Mouse (Mus musculus): ENCODE results near the gene Syngr4.
"Not testable (repeated sequence)": the region's sequence is repeated elsewhere in the genome, so short reads cannot be mapped to it uniquely, and the experiment has no call there.

The Syngr4 gene

GRCm38 (mm10) chr7:45896517-45897257 is at the start of gene Syngr4, which contains the start of gene Tmem143:
Gene Syngr4, minus strand, starts transcription at chr7:45896714.
Gene Tmem143, plus strand, starts transcription at chr7:45896941.
- peak; percentile 97 to 98 for DNase-seq

DNA sequence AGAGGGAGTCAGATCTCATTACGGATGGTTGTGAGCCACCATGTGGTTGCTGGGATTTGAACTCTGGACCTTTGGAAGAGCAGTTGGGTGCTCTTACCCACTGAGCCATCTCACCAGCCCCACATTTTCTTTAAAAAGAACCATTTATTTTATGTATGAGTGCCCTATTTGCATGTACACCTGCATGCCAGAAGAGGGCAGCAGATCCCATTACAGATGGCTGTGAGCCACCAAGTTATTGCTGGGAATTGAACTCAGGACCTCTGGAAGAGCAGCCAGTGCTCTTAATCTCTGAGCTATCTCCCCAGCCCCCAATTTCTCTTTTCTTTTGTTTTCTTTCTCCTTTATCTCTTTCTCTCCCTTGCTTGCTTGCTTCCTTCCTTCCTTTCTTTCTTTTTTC is 46.8 kb upstream of the Syngr4 start:
- not testable (repeated sequence) for DNase-seq

DNA sequence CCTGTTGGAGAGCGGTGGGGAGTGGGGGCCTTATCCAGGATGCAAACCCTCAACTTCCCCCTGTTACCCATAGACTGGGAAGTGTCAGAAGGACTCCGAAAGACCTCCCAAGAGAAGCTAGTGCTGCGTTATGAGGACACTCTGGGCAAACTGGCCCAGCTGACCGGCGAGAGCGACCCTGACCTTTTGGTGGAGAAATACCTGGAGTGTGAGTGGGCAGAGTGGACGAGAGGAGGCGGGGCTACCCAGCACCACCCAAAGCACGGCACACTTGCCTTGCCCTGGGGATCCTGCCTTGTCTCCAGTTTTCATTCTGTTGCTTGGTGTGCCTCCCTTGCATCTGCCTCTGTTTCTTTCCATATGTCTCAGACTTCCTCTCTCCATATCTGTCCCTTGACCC is 45.5 kb upstream of the Syngr4 start:
- DNase-seq, result no peak

DNA sequence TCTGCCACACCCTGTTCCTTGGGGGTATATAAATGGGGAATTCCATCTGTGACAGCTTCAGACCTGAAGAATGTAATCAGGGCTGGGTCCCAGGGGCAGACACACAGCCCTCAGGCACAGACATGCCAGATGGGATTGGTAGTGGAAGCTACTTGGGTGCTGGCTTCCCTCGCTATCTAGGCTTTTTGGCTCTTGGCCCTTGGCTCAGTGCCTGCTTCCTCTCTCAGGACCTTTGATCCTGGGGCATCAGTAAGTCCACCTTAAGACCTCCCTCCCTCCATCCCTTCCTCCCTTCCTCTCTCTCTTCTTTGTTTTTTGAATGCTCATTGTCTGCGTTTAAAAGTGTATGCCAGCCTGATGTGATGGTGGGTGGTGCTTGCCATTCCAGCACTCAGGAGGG is 43.3 kb upstream of the Syngr4 start:
- no peak for DNase-seq

- peak; percentile 49 to 60 for DNase-seq
These were observed 38.6 kb upstream of the Syngr4 start for GRCm38 (mm10) chr7:45935114-45935513.

GRCm38 (mm10) chr7:45933766-45934165 is 37.3 kb upstream of the Syngr4 start:
- not testable (repeated sequence) for DNase-seq

GRCm38 (mm10) chr7:45929688-45930087 is 33.2 kb upstream of the Syngr4 start:
- DNase-seq, result no peak

DNA sequence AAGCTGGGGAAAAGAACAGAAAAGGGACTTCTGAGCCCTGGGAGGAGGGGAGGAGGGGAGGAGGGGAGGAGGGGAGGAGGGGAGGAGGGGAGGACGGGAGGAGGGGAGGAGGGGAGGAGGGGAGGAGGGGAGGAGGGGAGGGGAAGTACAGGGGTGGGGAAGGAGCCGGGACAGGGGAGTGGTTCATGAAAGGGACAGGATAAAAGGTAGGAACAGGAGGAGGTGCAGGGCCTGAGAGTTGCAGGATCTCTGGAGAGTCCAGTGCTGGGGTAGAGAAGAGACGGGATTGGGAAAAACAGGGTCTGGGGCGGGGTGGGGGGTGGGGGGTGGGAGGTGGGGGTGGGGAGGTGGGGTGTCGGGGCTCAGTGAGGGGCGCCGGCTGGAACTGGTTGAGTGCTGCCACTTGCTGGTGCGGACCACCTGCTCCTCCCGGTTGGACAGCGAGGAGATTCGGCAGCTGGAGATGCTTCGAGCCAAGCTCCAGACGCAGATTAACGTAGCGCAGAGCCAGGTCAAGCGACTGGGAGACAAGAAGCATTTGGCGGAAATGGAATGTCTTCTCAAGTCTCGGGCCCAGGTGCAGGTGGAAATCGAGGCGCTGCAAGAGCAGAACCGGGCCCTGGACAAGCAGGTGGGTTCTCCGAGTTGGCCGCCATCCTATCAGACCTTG is 32.2 kb upstream of the Syngr4 start:
- DNase-seq, result no peak

- no peak for DNase-seq
These were observed 27.9 kb upstream of the Syngr4 start for GRCm38 (mm10) chr7:45924429-45924816.

GRCm38 (mm10) chr7:45923762-45924428 is 27.4 kb upstream of the Syngr4 start, which contains the start of gene Ccdc114:
Gene Ccdc114, plus strand, starts transcription at chr7:45924072.
- DNase-seq, result peak; percentile 18 to 23

GRCm38 (mm10) chr7:45922928-45923761 is 26.6 kb upstream of the Syngr4 start:
- peak; percentile 80 for DNase-seq

GRCm38 (mm10) chr7:45921950-45922600 is 25.6 kb upstream of the Syngr4 start:
- DNase-seq, result no peak

DNA sequence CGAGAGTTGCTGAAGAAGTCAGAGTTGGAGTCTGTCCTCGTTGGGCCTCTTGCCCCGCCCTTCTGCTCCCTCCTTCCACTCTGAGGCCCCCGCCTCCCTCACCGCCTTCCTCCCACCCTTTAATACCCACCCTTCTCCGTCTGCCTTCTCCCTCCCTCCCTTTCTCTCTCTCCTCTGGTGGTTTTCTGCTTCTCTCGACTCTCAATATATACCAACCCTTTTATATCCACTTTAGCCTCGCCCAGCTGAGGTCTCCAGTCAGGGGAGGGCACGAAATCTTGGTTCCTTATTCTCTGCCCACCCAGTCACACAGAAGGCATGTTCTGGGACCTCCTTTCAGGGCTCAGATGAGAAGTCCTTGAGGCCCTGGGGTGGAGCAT is 24.7 kb upstream of the Syngr4 start, which contains the start of gene Emp3:
Emp3 (minus strand) TSS at position 163 of the 380 bp plus-strand sequence.
- no peak for DNase-seq

GRCm38 (mm10) chr7:45920583-45921241 is 24.2 kb upstream of the Syngr4 start:
- no peak for DNase-seq

- no peak for DNase-seq
These were observed 23.2 kb upstream of the Syngr4 start for GRCm38 (mm10) chr7:45919761-45920160.

- DNase-seq, result no peak
These were observed 22.7 kb upstream of the Syngr4 start for GRCm38 (mm10) chr7:45919083-45919671.

DNA sequence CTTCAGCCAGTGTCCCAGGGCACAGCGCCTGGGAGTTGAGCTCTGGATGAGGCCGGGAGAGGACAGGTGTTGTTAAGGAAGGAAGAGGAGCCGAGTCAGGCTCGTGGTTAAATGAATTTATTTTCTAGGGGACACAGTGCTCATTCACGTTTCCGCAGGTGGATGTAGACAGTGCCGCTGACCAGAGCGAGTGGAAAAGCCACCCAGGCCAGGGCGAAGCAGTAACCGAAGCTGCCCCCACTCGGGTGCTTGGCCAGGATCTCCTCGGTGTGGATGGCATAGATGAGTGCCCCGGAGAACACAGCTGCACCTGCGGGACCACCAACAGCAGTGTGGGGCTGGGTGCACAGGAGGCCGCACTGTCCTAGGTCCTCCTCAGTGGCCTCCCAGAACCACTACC is 21.4 kb upstream of the Syngr4 start:
- no peak for DNase-seq

GRCm38 (mm10) chr7:45917004-45917704 is 20.6 kb upstream of the Syngr4 start:
- DNase-seq, result no peak

DNA sequence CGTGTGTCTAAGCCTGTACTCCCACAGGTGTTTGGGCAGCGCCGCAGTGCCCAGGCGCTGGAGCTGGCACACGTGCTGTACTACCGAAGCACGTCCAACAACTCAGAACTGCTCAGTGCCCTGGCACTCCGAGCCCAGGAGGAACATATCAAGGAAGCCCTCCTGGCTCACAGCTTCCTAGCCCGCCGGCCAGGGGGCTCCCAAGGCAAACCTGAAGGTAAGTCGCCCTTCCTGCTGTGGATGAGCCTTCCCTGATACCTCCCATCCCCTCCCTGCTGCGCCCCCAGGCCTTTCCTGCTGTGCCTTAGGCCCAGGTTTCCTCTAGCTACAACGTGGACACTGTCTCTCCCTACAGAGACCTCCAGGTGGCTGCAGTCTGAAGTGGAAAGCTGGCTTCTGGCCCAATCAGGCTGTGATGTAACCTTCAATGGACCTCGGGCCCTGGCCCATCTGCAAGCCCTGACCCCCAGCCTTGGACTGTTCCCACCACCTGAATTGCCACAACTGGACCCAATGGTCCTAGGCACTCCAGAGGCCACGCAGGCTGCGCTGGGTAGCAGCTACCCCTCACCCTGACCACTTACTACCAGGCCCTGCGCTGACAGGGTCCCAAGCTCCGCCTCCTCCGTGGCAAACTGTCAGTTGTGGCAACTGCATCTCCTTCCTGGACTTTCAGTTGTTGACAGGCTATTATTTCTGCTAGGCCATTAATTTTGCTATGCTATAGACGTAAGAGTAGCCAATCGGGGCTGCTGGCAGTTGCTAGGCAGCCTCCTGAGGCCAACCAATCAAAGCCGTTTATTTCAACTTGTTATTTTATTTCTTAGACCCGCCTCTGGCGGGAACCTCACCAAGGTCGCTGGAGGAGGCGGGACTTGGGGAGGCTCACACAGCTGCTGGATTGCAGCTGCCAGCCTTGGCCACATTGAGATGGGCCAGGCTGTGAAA is 19.8 kb upstream of the Syngr4 start:
- DNase-seq, result peak in 1 of 2 experiments; percentile 22
